Mouse (Mus musculus) cerebellum, postnatal 4 days (tissue): Measurements from ENCODE around the gene Dapl1.

Experiments
- DNase-seq, 2 experiments: peaks; one replicate each; pipeline ENCODE4 v3.0.0; 2022; ENCODE audit warnings: low spot score in 2 of 2, mixed read lengths in 1 of 2

Dapl1 gene

DNA sequence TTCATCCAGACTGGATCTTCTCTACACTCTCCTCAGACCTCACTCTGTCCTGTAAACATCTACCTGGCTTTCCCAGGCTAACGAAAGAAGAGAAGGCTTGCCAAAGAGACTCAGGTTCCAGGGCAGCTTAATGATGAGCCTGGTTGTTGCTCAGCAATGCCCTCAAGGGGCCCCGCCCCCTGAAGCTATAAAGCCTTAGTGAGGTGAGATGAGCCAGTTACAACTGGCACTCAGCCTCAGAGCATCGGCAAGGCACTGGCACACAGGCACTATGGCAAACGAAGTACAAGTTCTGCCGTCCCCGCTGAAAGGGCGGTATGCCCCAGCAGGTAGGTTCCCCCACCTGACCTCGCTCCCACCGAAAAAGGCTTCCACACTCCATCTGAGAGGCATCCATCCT is at the start of gene Dapl1:
Dapl1 (plus strand) TSS at position 216 of the 400 bp plus-strand sequence.
- DNase-seq: peak in 1 of 2 experiments; percentile 55

DNA sequence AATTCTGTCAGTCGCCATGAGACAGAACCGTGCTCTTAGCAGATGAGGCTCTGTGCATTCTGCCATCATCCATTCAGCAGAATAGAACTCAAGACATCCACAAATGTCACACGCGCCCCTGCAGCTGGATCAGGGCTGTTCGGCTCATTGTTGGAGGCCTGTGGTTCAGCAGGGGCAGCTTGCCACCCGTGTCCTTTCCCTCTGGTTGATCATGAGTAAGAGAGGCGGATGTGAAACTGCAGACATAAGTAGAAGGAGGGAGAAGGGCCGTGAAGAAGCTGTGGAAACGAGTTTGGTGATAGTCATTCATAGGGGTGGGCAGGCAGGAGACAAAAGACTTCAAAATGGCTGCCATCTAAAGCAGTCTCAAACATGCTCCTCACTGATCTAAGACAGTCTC is 49.6 kb upstream of the Dapl1 start:
- DNase-seq: no peak

DNA sequence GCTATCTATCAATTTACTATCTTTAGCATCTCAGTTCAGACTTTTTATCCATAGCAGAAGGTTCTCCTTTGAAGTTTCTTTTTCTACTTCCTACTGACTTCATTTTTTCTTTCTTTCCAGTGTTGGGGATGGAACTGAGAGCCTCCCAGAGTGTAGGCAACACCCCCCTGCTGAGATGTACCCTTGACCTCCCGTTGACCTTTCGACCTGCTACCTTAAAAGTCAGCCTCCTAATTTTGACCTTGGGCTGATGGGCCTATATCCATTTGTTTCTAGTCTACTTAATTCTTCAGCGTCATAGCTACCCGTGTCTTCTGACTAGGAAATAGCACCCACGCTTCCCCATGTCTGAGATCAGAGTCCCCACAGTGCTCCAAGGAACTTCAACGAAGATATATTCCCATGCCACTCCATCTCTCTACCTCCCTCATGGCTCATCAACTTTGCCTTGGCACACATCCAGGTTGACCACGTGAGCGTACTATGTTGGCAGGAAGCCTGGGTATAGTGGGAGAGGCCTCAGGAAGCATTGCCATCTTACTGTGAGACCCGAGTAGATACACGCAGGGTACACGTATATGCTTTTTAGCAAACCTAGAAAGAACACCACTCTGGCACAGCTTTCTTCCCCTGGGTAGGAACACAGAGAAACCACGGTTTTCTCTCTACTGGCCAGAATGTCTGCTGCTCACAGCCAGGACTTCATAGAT is 46.6 kb upstream of the Dapl1 start:
- DNase-seq: peak; percentile 57 to 81

DNA sequence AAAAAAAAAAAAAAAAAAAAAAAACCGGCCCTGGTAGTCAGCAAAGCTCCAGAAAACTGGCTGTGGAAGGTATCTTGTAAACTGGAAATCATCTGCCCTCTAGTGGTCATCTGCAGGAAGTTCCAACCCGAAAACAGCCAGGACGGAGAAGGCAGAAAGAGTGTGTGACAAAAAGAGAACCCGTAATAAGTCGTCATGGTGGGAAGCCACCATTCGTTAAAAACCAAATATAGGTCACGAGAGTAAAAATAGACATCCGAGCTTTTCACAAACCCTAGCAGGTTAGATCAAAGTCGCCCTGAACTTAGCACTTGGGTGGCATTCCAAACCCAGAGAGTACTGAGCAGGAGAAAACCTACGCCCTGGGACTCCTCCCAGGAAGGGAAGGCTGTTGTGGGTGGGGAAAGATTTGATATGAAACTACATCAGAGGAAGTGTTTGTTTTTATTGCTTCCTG is 45.9 kb upstream of the Dapl1 start:
- DNase-seq: peak; percentile 47 to 64

DNA sequence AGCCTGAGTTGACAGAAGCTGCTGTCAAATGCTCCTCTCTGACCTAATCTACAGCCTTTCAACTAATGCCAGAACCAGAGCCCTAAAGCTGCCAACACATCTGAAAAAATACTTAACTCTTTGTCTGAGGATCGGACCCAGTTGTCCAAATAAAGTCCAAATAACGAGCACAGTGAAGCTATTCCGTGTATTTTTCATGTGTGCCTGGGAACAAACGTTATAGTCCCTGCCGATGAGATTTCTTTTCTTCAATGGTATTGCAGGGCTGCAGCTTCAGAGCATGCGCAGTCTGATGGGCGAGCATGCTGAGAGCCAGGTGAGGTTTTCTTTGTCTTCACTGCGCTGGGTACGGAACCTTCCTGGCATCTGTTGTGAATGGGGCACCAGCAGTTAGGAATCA is 44.6 kb upstream of the Dapl1 start:
- no peak for DNase-seq

DNA sequence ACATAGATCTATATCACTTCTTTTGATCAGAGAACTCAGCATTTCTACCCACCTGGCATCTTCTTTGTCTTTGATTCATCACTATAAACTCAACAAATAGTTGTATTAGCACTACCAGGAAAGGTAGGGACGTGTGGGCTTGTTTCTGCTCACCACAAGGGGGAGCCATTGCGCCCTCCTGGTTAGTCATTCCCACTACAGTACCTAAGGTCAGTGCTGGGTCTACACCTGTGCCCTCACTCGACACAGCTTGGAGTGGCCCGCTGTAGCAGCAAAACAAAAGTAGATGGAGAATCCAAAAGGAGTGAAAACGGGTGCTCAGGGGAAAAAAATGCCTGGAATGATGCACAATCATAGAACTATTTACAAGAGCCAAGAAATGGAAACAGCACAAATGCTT is 44.0 kb upstream of the Dapl1 start:
- DNase-seq: peak in 1 of 2 experiments; percentile 52

DNA sequence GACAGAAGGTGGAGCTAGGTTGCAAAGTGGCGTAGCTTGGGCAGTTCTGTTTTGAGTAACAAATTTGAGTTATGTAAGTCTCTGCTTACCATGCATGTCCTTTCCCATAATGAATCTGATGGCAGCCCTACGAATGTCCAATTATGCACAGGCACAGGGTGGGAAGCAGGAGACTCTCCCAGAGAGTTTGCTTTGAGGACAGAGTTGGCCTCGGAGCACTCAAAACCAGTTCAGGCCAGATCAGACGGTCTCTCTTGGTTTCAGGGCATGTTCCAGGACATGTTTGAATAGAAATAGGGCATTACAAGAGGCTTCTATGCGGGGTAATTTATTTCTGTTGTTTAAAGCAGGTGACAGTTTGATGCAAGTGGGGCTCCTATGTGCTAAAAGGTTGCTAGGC is 42.8 kb upstream of the Dapl1 start:
- no peak for DNase-seq

DNA sequence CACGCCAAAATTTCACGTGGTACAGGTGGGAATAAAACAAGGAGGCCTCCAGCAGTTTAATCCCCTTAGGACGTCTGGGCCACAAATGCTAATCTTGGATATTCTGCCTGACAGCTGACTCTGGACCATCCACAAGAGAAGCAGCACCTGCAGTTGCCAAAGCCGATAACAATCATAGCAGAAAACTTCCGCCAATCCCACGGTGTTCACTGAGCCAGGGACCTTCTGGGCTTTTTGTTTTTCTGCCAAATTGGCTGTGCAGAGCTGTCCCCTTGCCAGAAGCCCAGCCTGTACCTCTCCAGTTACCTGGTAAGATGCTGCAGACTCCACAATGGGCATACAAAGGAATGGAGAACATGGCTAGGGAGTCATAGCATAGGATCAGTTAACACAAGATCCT is 37.8 kb upstream of the Dapl1 start:
- DNase-seq: peak in 1 of 2 experiments; percentile 51

DNA sequence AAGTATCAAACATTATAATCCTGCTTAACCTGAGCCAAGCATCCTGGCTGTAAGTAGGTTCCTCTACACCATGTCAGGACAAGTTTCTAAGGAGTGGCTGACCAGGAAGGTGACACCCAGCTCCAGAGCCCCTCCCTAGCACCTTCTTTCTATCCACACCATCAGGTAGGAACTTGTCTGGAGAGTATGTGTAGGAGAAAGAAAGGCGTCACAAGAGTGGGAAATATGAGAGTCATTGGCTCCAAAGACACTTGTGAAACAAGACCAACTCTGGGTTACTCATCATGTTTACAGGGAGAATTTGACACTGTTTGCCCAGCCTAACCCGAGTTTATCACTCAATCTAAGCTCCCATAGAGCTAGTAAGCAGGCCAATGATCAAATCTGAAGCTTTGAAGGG is 36.7 kb upstream of the Dapl1 start:
- DNase-seq: no peak

DNA sequence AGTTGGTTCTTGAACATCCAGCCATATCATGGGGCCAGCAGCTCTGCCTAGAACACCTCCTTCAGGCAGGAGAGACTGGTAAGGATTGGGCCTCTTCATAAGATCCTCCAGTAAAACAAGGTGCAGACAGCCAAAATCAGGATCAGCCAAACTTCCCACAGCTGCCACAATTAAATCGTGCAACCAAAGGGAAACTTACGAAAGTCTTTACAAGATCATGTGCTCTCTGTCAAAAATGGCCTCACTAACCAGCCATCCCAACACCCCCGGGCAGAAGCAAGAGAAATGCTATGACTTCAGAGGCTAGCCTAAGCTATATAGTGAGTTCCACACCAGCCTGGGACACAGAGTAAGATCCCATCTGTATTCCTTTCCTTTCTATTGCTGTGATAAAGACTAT is 35.9 kb upstream of the Dapl1 start:
- no peak for DNase-seq

DNA sequence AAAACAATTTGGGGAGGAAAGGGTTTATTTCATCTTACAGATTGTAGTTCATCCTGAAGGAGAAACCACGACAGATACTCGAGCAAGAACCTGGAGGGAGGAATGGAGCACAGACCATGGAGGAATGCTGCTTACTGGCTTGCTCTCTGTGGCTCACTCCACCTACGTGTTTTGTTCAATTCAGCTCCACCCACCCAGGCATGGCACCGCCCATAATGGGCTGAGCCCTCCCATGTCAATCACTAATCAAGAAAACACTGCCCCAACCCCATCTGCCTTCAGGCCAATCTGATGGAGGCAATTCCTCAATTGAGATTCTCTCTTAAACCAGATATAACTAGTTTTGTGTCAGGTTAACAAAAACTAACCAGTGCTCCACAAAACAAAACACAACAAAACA is 35.5 kb upstream of the Dapl1 start:
- no peak for DNase-seq

DNA sequence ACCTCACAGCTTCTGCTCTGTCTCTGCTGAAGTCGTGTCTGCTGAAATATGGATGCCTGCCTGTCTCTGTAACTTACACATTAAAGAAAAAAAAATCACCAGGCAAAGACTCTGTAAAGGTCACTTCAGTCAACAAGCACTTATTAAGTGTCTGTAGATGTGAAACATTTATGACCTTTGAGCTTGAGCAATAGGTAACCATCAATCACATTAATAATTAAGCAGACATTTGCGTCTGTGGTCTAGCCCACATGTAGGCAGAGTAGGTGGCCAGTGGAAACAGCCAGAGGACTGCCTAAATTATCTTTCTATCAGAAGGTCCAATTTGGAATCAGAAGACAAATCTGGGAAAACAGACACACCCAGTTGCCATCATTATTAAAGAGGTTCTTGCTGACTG is 32.8 kb upstream of the Dapl1 start:
- no peak for DNase-seq

DNA sequence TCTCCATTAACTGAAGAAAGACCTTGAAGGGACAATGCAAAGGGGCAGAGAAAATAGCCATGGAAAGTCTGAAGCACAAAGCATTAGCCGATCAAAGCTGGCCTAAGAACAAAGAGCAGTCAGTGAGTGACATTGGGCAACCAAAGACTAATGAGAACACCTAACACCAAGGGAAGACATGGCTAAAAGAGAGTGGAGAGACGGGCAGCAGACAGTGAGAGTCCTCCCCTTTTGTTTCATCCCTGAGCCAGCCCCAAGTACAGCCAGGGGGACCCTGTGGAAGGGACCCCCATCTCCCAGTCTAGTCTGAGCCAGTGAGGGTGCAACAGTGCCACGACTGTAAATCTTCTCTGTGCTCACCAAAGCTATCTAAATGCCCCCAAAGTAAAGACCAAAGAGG is 32.4 kb upstream of the Dapl1 start:
- DNase-seq: no peak

DNA sequence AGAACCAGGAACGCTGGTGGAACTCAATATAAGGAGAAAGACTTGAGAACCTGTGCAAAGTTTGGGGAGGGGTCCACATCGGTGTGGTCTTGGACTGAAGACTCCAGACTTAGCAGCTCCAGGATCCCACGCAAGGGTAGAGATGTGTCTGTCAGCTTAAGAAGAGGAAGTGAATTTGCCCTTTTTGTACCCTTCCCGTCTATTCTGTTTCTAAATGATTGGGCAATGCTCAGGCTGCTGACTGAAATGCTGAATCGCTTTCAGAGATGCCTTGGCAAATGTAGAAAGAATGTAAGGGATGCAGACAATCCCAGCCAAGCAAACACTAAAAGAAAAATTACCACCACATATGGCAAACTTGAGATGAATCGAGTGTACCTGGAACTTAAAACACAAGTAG is 22.4 kb upstream of the Dapl1 start:
- DNase-seq: no peak

DNA sequence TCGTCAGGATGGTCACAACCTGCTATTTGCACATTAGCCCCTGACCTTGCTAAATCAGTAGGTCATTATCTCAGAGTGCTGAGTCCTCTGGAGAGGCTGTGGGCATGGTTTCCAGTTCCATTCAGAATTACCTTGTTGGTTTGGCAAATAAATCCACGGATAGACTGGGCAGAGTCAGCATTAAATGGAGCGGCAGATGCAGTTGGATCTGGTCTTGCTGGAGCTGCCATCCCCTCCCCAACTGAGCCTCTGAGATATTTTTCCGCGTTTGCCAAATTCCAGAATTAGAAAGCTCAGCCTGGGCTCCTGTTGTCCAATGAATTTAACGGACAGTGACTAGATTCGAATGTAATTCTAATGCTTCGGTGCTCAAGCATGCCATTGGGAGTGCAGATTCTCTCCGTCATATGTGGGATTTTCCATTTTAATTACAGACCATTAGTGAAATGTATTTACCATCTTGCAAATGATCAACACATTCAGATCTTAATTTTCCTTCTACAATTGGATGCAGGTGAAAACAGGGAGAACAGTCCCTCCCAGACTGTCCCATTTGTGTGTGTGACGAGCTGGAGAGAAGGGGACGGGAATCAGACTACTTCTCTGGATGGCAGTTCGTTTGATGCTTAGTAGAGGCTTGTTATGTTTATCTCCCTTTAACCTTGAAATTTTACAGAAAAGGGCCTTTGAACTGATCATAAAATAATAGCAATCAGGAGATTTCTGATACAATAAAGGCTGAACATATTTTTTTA is 20.8 kb upstream of the Dapl1 start:
- DNase-seq: peak in 1 of 2 experiments; percentile 33

DNA sequence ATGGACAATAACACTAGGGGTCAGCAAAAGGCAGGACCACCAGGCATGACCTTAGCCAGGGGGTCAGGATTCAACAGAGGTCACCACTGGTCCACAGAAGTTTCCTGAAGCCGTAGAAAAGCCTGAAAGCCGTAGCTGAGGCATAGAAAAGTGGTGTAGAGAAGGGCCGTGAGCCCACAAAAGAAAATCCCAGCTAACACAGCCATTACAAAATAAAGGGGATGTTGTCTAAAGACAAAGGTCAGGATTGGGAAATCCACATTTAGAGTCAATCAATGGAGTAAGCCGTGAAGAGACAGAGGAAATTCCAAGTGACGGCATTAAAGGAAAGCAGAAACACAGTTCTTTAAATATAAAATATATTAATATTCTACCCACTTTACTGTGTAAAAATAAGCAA is 18.8 kb upstream of the Dapl1 start:
- no peak for DNase-seq

DNA sequence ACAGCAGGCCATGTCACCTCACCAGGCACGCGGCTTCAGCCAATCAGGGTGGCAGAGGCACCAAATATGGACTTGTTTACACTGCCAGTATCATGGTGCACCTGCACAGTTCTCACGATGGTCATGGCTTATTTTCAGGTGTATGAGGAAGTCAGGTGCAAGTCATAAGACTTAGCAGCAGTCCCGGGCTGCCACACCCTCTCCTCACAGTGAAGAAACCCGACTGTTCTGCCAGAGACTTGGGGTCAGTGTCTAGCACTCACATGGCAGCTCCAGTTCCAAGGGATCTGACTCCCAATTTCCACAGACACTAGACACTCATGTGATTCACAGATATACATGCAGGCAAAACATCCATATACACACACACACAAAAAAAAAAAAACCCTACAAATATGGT is 18.1 kb upstream of the Dapl1 start:
- no peak for DNase-seq

DNA sequence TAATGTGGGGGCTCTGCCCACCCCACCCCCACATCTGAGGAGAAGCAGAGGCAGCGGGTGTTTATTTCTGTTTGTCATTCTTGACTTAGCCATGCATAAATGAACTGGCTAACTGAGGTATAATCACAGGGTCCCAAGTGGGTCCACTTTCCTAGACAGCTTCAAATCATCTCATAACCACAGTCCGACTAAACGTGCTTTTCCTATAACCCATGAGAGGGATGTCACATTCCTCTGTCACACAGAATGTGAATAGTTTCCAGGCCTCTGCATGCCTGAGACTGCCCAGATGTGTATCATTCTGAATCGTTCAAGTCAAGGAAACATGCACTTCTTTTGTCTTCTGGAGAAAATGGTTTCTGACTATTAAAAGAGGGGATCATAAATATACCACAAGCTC is 17.4 kb upstream of the Dapl1 start:
- no peak for DNase-seq

DNA sequence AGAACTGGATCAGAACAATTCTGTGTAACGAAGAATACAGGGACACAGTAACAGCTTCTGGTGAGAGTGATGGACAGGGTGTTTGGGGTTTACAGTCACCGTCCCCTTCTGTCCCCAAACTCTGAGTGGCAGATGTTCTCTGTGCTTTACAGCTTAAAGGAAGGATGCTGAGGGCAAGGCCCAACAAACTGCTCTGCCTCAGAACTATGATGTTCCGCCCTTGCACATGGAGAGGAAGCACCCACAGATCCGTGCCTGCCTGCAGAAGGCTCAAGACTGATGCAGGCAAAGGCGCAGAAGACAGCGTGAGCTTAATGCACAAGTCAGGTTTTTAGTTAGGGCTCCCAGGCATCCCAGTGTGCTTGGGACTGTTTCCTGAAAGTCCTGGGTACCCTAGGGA is 16.5 kb upstream of the Dapl1 start:
- DNase-seq: no peak

DNA sequence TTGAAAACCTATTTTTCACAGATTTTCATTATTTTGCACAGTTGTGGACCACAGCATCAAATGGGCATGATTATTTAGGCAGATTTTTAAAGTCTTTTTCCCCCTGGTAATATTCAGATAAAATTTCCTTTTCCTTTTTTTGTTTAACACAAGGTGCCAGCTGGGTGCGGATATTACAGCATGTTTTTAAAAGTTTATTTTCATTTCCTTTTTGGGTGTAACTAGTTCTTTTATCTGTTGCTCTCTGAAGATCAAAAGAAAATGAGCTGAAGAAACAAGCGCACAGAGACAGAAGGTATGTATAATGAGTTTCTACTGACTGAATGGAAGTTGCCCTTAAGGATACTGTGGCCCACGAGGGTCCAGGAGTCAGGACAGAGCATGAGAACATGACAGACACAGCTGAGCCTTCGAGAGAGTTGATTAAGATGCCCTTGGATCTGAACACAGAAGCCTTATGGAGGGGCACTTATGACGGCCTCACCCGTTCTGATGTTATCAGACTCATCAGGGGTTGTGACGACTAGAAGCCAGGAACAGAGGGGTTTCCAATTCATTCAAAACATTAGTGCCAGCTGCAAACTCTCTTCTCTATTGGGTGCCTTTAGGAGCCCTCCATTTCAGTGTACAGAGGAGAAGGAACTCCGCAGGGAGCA is 14.7 kb upstream of the Dapl1 start:
- DNase-seq: no peak

DNA sequence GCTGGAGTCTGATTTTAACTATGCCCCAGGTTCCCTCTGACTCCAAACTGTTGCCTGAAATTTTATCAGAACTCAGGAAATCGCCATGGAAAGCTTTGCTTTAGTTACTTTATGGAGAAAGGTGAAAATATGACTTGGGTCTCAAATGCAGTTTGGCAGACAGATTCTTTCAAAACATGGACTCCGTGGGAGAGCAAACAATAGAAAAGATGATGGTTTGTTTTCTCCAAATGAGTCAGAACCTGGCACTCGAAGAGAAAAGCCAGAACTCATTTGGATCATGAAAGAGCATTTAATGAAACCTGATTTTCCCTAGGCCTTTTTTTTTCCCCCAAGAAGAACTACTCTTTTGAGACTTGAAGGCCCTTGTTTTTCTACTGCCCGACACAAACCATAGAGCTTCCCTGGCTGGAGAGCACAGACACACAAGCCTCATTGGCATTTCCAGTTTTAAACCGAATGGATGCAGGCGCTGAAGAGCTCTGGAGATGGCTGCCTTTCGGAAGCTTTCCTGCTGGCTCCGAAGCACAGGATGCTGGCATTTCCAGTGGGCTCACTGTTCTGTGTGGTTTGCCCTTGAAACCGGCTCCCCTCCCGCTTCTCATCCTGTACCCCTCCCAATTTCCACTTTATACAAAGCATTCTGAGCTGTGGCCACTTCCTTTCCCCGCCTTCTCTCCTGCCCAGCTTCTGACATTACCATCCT is 14.0 kb upstream of the Dapl1 start:
- DNase-seq: no peak
